Mouse (Mus musculus) limb, embryonic 14.5 days (tissue): ENCODE data around the gene Pcbp3. TPM values are rescaled to one million over a fixed set of nuclear protein-coding genes. Genes with fewer than 3 reads are reported as not detected.

Experiments
- ATAC-seq: fragments of 200-750 bp; cut with Nextera tagmentation; 2 replicates; pipeline ENCODE4 v1.8.0; 2017; ENCODE audit warnings: low read depth, moderate number of reproducible peaks, moderate TSS enrichment; ENCODE audit not compliant: low FRiP score
- DNase-seq: peaks from one replicate; pipeline ENCODE4 v3.0.0-alpha.2; 2015; ENCODE audit warnings: low spot score
- H3K27ac ChIP-seq: fragments of 300-500 bp; sonication (generic); replicated peaks from 2 replicates; pipeline ENCODE4 v1.5.1; 2014; ENCODE audit warnings: low read depth, mild to moderate bottlenecking, low read length, moderate library complexity, mixed read lengths
- H3K27me3 ChIP-seq: fragments of 300-500 bp; sonication (generic); 2 replicates; pipeline ENCODE4 v1.6.1; 2014; ENCODE audit warnings: low read length, mixed read lengths; ENCODE audit not compliant: control insufficient read depth, insufficient read depth
- H3K36me3 ChIP-seq: fragments of 300-500 bp; sonication (generic); 2 replicates; pipeline ENCODE4 v1.6.1; 2014; ENCODE audit warnings: mild to moderate bottlenecking, low read length, moderate library complexity, mixed read lengths; ENCODE audit not compliant: control insufficient read depth, insufficient read depth
- H3K4me1 ChIP-seq: fragments of 300-500 bp; sonication (generic); 2 replicates; pipeline ENCODE4 v1.6.1; 2014; ENCODE audit warnings: antibody characterized with exemption, low read length, mixed read lengths; ENCODE audit not compliant: control insufficient read depth, insufficient read depth
- H3K4me2 ChIP-seq: fragments of 300-500 bp; sonication (generic); replicated peaks from 2 replicates; pipeline ENCODE4 v1.6.1; 2014; ENCODE audit warnings: low read depth, mild to moderate bottlenecking, low read length, moderate library complexity; ENCODE audit not compliant: severe bottlenecking
- H3K4me3 ChIP-seq: fragments of 300-500 bp; sonication (generic); replicated peaks from 2 replicates; pipeline ENCODE4 v1.5.1; 2014; ENCODE audit warnings: low read length
- H3K9ac ChIP-seq: fragments of 300-500 bp; sonication (generic); 2 replicates; pipeline ENCODE4 v1.6.1; 2014; ENCODE audit warnings: mild to moderate bottlenecking, low read depth, low read length, moderate library complexity; ENCODE audit not compliant: severe bottlenecking
- H3K9me3 ChIP-seq: fragments of 300-500 bp; sonication (generic); 2 replicates; pipeline ENCODE4 v1.6.1; 2016; ENCODE audit warnings: low read length; ENCODE audit not compliant: control insufficient read depth
- POLR2A ChIP-seq: fragments of 200-500 bp; IDR thresholded peaks from 2 replicates; pipeline ENCODE4 v1.8.0; 2012; ENCODE audit warnings: inconsistent platforms, mild to moderate bottlenecking, moderate library complexity, borderline replicate concordance; ENCODE audit not compliant: insufficient read depth, insufficient read length; ENCODE audit errors: extremely low read depth
- WGBS: fragments of 180-500 bp; shearing (Covaris S2); extraction: QIAGEN DNeasy Blood & Tissue Kit; methylation state at CpG from one replicate; pipeline ENCODE4 v1.1.7; 2014; 5-methylcytosine and 5-hydroxymethylcytosine counted together
- polyA plus RNA-seq, 2 experiments: library from polyadenylated mRNA; depleted of rRNA in 1 of 2; stranded (reverse) in 1 of 2; unstranded in 1 of 2; fragments of >200 nt; fragmentation: Nextera tagmentation in 1 of 2; extraction: Ambion mirVana in 1 of 2; gene quantifications; 2 replicates each; pipeline versions ENCODE4 v1.2.1 to v1.2.3; 2012 to 2014

The Pcbp3 gene
- polyA plus RNA-seq, 2 experiments, result 11.5 to 16.4 TPM

- Histone ChIP-seq H3K27ac (no peak overlapping the region), H3K4me1 (peaks cover 30% of the 10 kb centered on the region), H3K27me3 (no peaks in the 10 kb centered on the region), H3K36me3 (no peaks in the 10 kb centered on the region), H3K9ac (no peak overlapping the region), H3K4me3 (no peak overlapping the region), H3K4me2 (no peak overlapping the region), H3K9me3 (no peaks in the 10 kb centered on the region)
- TF ChIP-seq POLR2A, result no peak
- WGBS, result 59% methylated on average over 8 of the region's 8 CpGs
- ATAC-seq (no peak), DNase-seq (no peak)
Observed at GRCm38 (mm10) chr10:76736764-76737163, 224.9 kb downstream of the Pcbp3 start.

- no peak; the same call in 1 of the 2 replicates for ATAC-seq
- no peak overlapping the region for H3K27ac ChIP-seq
- no peak overlapping the region for H3K4me2 ChIP-seq
- no peak overlapping the region for H3K4me3 ChIP-seq
- TF ChIP-seq POLR2A, result no peak
- no peaks in the 10 kb centered on the region for H3K27me3 ChIP-seq
- peaks cover 48% of the 10 kb centered on the region for H3K4me1 ChIP-seq
- peak; percentile 91 for DNase-seq
- H3K9me3 ChIP-seq, result no peaks in the 10 kb centered on the region
- WGBS, result 3% methylated on average over 4 of the region's 4 CpGs
- H3K36me3 ChIP-seq, result no peaks in the 10 kb centered on the region
- H3K9ac ChIP-seq, result peak overlapping the region; percentile 17; the same call in 1 of the 2 replicates
Observed at GRCm38 (mm10) chr10:76734979-76735378, 226.7 kb downstream of the Pcbp3 start.

GRCm38 (mm10) chr10:76733677-76734068 lies 228.0 kb downstream of the Pcbp3 start:
- Histone ChIP-seq H3K9me3 (no peaks in the 10 kb centered on the region), H3K4me1 (peaks cover 61% of the 10 kb centered on the region), H3K36me3 (no peaks in the 10 kb centered on the region), H3K27ac (peak overlapping the region; percentile 90), H3K4me3 (peak overlapping the region; percentile 22), H3K9ac (peak overlapping the region; percentile 51), H3K27me3 (no peaks in the 10 kb centered on the region), H3K4me2 (peak overlapping the region; percentile 47)
- TF ChIP-seq POLR2A, result no peak
- WGBS, result 39% methylated on average over 3 of the region's 3 CpGs
- DNase-seq (no peak), ATAC-seq (no peak)

- WGBS, result 3% methylated on average over 17 of the region's 17 CpGs
- H3K27ac ChIP-seq, result peak overlapping the region; percentile 90
- H3K4me3 ChIP-seq, result peak overlapping the region; percentile 22
- 0 out of 2 replicates have a peak, but pooled peaks have one; percentile 42 for TF ChIP-seq POLR2A
- H3K4me2 ChIP-seq, result peak overlapping the region; percentile 47
- H3K27me3 ChIP-seq, result no peaks in the 10 kb centered on the region
- peak; percentile 96 for DNase-seq
- H3K4me1 ChIP-seq, result peaks cover 67% of the 10 kb centered on the region
- H3K9me3 ChIP-seq, result no peaks in the 10 kb centered on the region
- ATAC-seq, result peak; percentile 88
- no peaks in the 10 kb centered on the region for H3K36me3 ChIP-seq
- H3K9ac ChIP-seq, result peak overlapping the region; percentile 51
Observed at GRCm38 (mm10) chr10:76732881-76733676, 228.6 kb downstream of the Pcbp3 start.

- H3K4me2 ChIP-seq, result peak overlapping the region; percentile 47; the same call in 1 of the 2 replicates
- H3K4me3 ChIP-seq, result no peak overlapping the region
- no peaks in the 10 kb centered on the region for H3K9me3 ChIP-seq
- DNase-seq (no peak), ATAC-seq (no peak)
- no peak overlapping the region for H3K9ac ChIP-seq
- H3K27me3 ChIP-seq, result no peaks in the 10 kb centered on the region
- WGBS, result 52% methylated on average over 6 of the region's 6 CpGs
- TF ChIP-seq POLR2A, result no peak
- no peaks in the 10 kb centered on the region for H3K36me3 ChIP-seq
- peaks cover 67% of the 10 kb centered on the region for H3K4me1 ChIP-seq
- H3K27ac ChIP-seq, result peak overlapping the region; percentile 90
Observed at GRCm38 (mm10) chr10:76732391-76732790, 229.3 kb downstream of the Pcbp3 start.
